Comparison of ENCODE assay signal across 8 mouse cellular contexts in genomic region chr11:22972746-22973526, GRCm38 (mm10). TPM values are rescaled to one million over a fixed set of nuclear protein-coding genes. Genes with fewer than 3 reads are reported as not detected.
DNase-seq lines count a peak whose midpoint lies in the region; ATAC-seq lines count a peak whose summit lies in the region.

No protein-coding gene starts in this region.

- H3K4me2 ChIP-seq in heart, embryonic 12.5 days, result peak overlapping the region; percentile 94
- H3K4me2 ChIP-seq in kidney, embryonic 16.5 days (replicated peaks; ENCODE audit: low read depth, low read length), result peak overlapping the region; percentile 73
- H3K4me2 ChIP-seq in liver, embryonic 12.5 days, result peak overlapping the region; percentile 77

- H3K27ac ChIP-seq in brown adipose tissue, adult 24 weeks (replicated peaks; ENCODE audit: low read depth, low read length), result peak overlapping the region; percentile 98
- peak overlapping the region; percentile 82 for H3K27ac ChIP-seq in heart, embryonic 12.5 days (ENCODE audit: poor library complexity, severe bottlenecking)
- H3K27ac ChIP-seq in kidney, embryonic 16.5 days (ENCODE audit: low read length), result peak overlapping the region; percentile 83
- H3K27ac ChIP-seq in liver, embryonic 12.5 days, result peak overlapping the region; percentile 97

- peaks cover 6% of the 10 kb centered on the region; the same call in 1 of the 2 replicates for H3K4me1 ChIP-seq in brown adipose tissue, adult 24 weeks (ENCODE audit: control insufficient read depth, insufficient read depth, insufficient read length, low read length)
- H3K4me1 ChIP-seq in heart, embryonic 12.5 days (replicated peaks), result peaks cover 16% of the 10 kb centered on the region
- H3K4me1 ChIP-seq in kidney, embryonic 16.5 days (ENCODE audit: insufficient read depth, low read length), result peaks cover 18% of the 10 kb centered on the region
- peaks cover 27% of the 10 kb centered on the region for H3K4me1 ChIP-seq in liver, embryonic 12.5 days

- peak; percentile 63 for ATAC-seq in CD4-positive, CD25-positive, alpha-beta regulatory T cell, adult 4 months
- ATAC-seq in erythroid progenitor cell, adult 5-6 weeks (replicated peaks; ENCODE audit: low FRiP score, poor library complexity, severe bottlenecking), result peak; percentile 72
- ATAC-seq in heart, embryonic 12.5 days (ENCODE audit: insufficient number of reproducible peaks, low FRiP score), result peak; percentile 87
- ATAC-seq in kidney, embryonic 16.5 days (ENCODE audit: low FRiP score, low TSS enrichment), result peak; percentile 73
- peak; percentile 61 for ATAC-seq in liver, embryonic 12.5 days

- H3K36me3 ChIP-seq in heart, embryonic 12.5 days, result peaks cover 60% of the 10 kb centered on the region
- peaks cover 48% of the 10 kb centered on the region for H3K36me3 ChIP-seq in kidney, embryonic 16.5 days (ENCODE audit: insufficient read depth, low read length)
- H3K36me3 ChIP-seq in liver, embryonic 12.5 days, result peaks cover 51% of the 10 kb centered on the region
- H3K36me3 ChIP-seq in splenic B cell, adult 2 months (ENCODE audit: control insufficient read depth, insufficient read depth, low read length, poor library complexity, severe bottlenecking), result peaks cover under 1% of the 10 kb centered on the region; the same call in 1 of the 2 replicates

- H3K9me3 ChIP-seq in heart, embryonic 12.5 days (replicated peaks), result peaks cover 35% of the 10 kb centered on the region
- H3K9me3 ChIP-seq in kidney, embryonic 16.5 days (ENCODE audit: low read length), result peaks cover 43% of the 10 kb centered on the region
- H3K9me3 ChIP-seq in liver, embryonic 12.5 days (replicated peaks), result peaks cover 9% of the 10 kb centered on the region

- no peaks in the 10 kb centered on the region for H3K27me3 ChIP-seq in heart, embryonic 12.5 days (replicated peaks)
- no peaks in the 10 kb centered on the region for H3K27me3 ChIP-seq in kidney, embryonic 16.5 days (ENCODE audit: insufficient read depth, low read length)
- no peaks in the 10 kb centered on the region for H3K27me3 ChIP-seq in liver, embryonic 12.5 days (replicated peaks)
- H3K27me3 ChIP-seq in splenic B cell, adult 2 months (ENCODE audit: control insufficient read depth, insufficient read depth, low read length, poor library complexity, severe bottlenecking), result no peaks in the 10 kb centered on the region

- DNase-seq in naive thymus-derived CD4-positive, alpha-beta T cell, adult 2 months (ENCODE audit: low read depth), result peak; percentile 91
- peak; percentile 86 for DNase-seq in splenic B cell, adult 2 months (ENCODE audit: low read depth, low spot score)

- WGBS in heart, embryonic 12.5 days, result 50% methylated on average over 45 of the region's 46 CpGs
- WGBS in kidney, embryonic 16.5 days, result 47% methylated on average over 44 of the region's 46 CpGs
- 53% methylated on average over 45 of the region's 46 CpGs for WGBS in liver, embryonic 12.5 days (ENCODE audit: insufficient replicate concordance)

- peak overlapping the region; percentile 79 for H3K9ac ChIP-seq in heart, embryonic 12.5 days
- H3K9ac ChIP-seq in kidney, embryonic 16.5 days (replicated peaks; ENCODE audit: low read length), result peak overlapping the region; percentile 73
- H3K9ac ChIP-seq in liver, embryonic 12.5 days, result peak overlapping the region; percentile 68

- peak overlapping the region; percentile 84 for H3K4me3 ChIP-seq in brown adipose tissue, adult 24 weeks (ENCODE audit: insufficient read depth, low read depth, low read length)
- peak overlapping the region; percentile 68 for H3K4me3 ChIP-seq in heart, embryonic 12.5 days
- H3K4me3 ChIP-seq in kidney, embryonic 16.5 days (ENCODE audit: low read length), result peak overlapping the region; percentile 65
- H3K4me3 ChIP-seq in liver, embryonic 12.5 days, result peak overlapping the region; percentile 59

RNA-seq across cellular contexts. Expression of gene Zrsr1, which starts 1.1 kb away (rescaled TPM):
- polyA plus RNA-seq in CD4-positive, CD25-positive, alpha-beta regulatory T cell, adult 4 months (2017; shearing (Covaris generic)), result 10 to 100 TPM in 1 of 2 experiments, 1 to 10 TPM in 1; 8.2 to 10.2 TPM
- polyA plus RNA-seq in brown adipose tissue, adult 24 weeks (2012; ENCODE audit: insufficient read depth, insufficient read length, missing spikeins), result 29.4 and 32.5 TPM in 2 replicates
- total RNA-seq in erythroid progenitor cell, adult 5-6 weeks (2015; ENCODE audit: low replicate concordance), result 27.4 and 31.0 TPM in 2 replicates
- 48.4 and 75.7 TPM in 2 replicates for total RNA-seq in erythroid progenitor cell, adult 5-6 weeks (2017; ENCODE audit: low replicate concordance)
- 2.3 and 3.2 TPM in 2 replicates for polyA plus RNA-seq in heart, embryonic 12.5 days (2016; fragmentation: Nextera tagmentation; extraction: Ambion mirVana)
- 3.7 and 3.8 TPM in 2 replicates for polyA plus RNA-seq in kidney, embryonic 16.5 days (2015; fragmentation: Nextera tagmentation; extraction: Ambion mirVana)
- polyA plus RNA-seq in liver, embryonic 12.5 days (2016; fragmentation: Nextera tagmentation; extraction: Ambion mirVana), result 2.3 and 2.8 TPM in 2 replicates

RNA-seq across cellular contexts. Expression of gene Gm28048, which starts 9.0 kb away (rescaled TPM):
- polyA plus RNA-seq in CD4-positive, CD25-positive, alpha-beta regulatory T cell, adult 4 months (2017; shearing (Covaris generic)), result 10 to 100 TPM; 25.1 to 38.5 TPM
- polyA plus RNA-seq in brown adipose tissue, adult 24 weeks (2012; ENCODE audit: insufficient read depth, insufficient read length, missing spikeins), result 5.4 and 5.8 TPM in 2 replicates
- 13.0 and 16.9 TPM in 2 replicates for total RNA-seq in erythroid progenitor cell, adult 5-6 weeks (2015; ENCODE audit: low replicate concordance)
- 1.6 and 13.6 TPM in 2 replicates for total RNA-seq in erythroid progenitor cell, adult 5-6 weeks (2017; ENCODE audit: low replicate concordance)
- polyA plus RNA-seq in heart, embryonic 12.5 days (2016; fragmentation: Nextera tagmentation; extraction: Ambion mirVana), result 8.5 and 9.4 TPM in 2 replicates
- polyA plus RNA-seq in kidney, embryonic 16.5 days (2015; fragmentation: Nextera tagmentation; extraction: Ambion mirVana), result 24.4 and 24.7 TPM in 2 replicates
- polyA plus RNA-seq in liver, embryonic 12.5 days (2016; fragmentation: Nextera tagmentation; extraction: Ambion mirVana), result 10.2 and 10.9 TPM in 2 replicates

RNA-seq across cellular contexts. Expression of gene Commd1, which starts 9.2 kb away (rescaled TPM):
- polyA plus RNA-seq in CD4-positive, CD25-positive, alpha-beta regulatory T cell, adult 4 months (2017; shearing (Covaris generic)), result 10 to 100 TPM; 78.2 to 81.2 TPM
- 196 and 213 TPM in 2 replicates for polyA plus RNA-seq in brown adipose tissue, adult 24 weeks (2012; ENCODE audit: insufficient read depth, insufficient read length, missing spikeins)
- 38.1 and 66.7 TPM in 2 replicates for total RNA-seq in erythroid progenitor cell, adult 5-6 weeks (2015; ENCODE audit: low replicate concordance)
- 30.7 and 36.3 TPM in 2 replicates for total RNA-seq in erythroid progenitor cell, adult 5-6 weeks (2017; ENCODE audit: low replicate concordance)
- 295 and 316 TPM in 2 replicates for polyA plus RNA-seq in heart, embryonic 12.5 days (2016; fragmentation: Nextera tagmentation; extraction: Ambion mirVana)
- polyA plus RNA-seq in kidney, embryonic 16.5 days (2015; fragmentation: Nextera tagmentation; extraction: Ambion mirVana), result 371 and 385 TPM in 2 replicates
- polyA plus RNA-seq in liver, embryonic 12.5 days (2016; fragmentation: Nextera tagmentation; extraction: Ambion mirVana), result 219 and 222 TPM in 2 replicates

RNA-seq across cellular contexts. Expression of gene Cct4, which starts 17.4 kb away (rescaled TPM):
- 100 to 1,000 TPM; 181 to 233 TPM for polyA plus RNA-seq in CD4-positive, CD25-positive, alpha-beta regulatory T cell, adult 4 months (2017; shearing (Covaris generic))
- 98.0 and 116 TPM in 2 replicates for polyA plus RNA-seq in brown adipose tissue, adult 24 weeks (2012; ENCODE audit: insufficient read depth, insufficient read length, missing spikeins)
- 104 and 114 TPM in 2 replicates for total RNA-seq in erythroid progenitor cell, adult 5-6 weeks (2015; ENCODE audit: low replicate concordance)
- total RNA-seq in erythroid progenitor cell, adult 5-6 weeks (2017; ENCODE audit: low replicate concordance), result 71.1 and 77.6 TPM in 2 replicates
- polyA plus RNA-seq in heart, embryonic 12.5 days (2016; fragmentation: Nextera tagmentation; extraction: Ambion mirVana), result 240 and 247 TPM in 2 replicates
- 300 and 303 TPM in 2 replicates for polyA plus RNA-seq in kidney, embryonic 16.5 days (2015; fragmentation: Nextera tagmentation; extraction: Ambion mirVana)
- polyA plus RNA-seq in liver, embryonic 12.5 days (2016; fragmentation: Nextera tagmentation; extraction: Ambion mirVana), result 240 and 269 TPM in 2 replicates

RNA-seq across cellular contexts. Expression of gene Fam161a, which starts 34.4 kb away (rescaled TPM):
- 1 to 10 TPM; 3.1 to 3.8 TPM for polyA plus RNA-seq in CD4-positive, CD25-positive, alpha-beta regulatory T cell, adult 4 months (2017; shearing (Covaris generic))
- 5.5 and 5.9 TPM in 2 replicates for polyA plus RNA-seq in brown adipose tissue, adult 24 weeks (2012; ENCODE audit: insufficient read depth, insufficient read length, missing spikeins)
- 8.0 and 29.9 TPM in 2 replicates for total RNA-seq in erythroid progenitor cell, adult 5-6 weeks (2015; ENCODE audit: low replicate concordance)
- 6.8 and 19.2 TPM in 2 replicates for total RNA-seq in erythroid progenitor cell, adult 5-6 weeks (2017; ENCODE audit: low replicate concordance)
- 1.8 and 2.1 TPM in 2 replicates for polyA plus RNA-seq in heart, embryonic 12.5 days (2016; fragmentation: Nextera tagmentation; extraction: Ambion mirVana)
- polyA plus RNA-seq in kidney, embryonic 16.5 days (2015; fragmentation: Nextera tagmentation; extraction: Ambion mirVana), result 3.2 and 3.4 TPM in 2 replicates
- polyA plus RNA-seq in liver, embryonic 12.5 days (2016; fragmentation: Nextera tagmentation; extraction: Ambion mirVana), result 0.65 and 0.85 TPM in 2 replicates

Comparison
In these comparisons a context has a peak if more than half of its experiments do, and no peak if none do; other contexts are left out.
1. Peak in every context shown above with its lines: DNase-seq, ATAC-seq, H3K4me3 ChIP-seq and H3K27ac ChIP-seq.